Mouse (Mus musculus): ENCODE data around the gene Pbrm1. TPM values are rescaled to one million over a fixed set of nuclear protein-coding genes. Genes with fewer than 3 reads are reported as not detected.

Gene Pbrm1
- total RNA-seq, 2 experiments from 2014 or later: 65.7 to 69.4 TPM

- ATAC-seq (replicated peaks; ENCODE audit: poor library complexity, severe bottlenecking): no peak
Measured at GRCm38 (mm10) chr14:31132031-31132430, 113.1 kb downstream of the Pbrm1 start.

- ATAC-seq (replicated peaks; ENCODE audit: poor library complexity, severe bottlenecking): no peak
Measured at GRCm38 (mm10) chr14:31132491-31132975, 113.6 kb downstream of the Pbrm1 start.

- no peak for ATAC-seq (replicated peaks; ENCODE audit: poor library complexity, severe bottlenecking)
Measured at GRCm38 (mm10) chr14:31133023-31133665, 114.2 kb downstream of the Pbrm1 start.

- no peak for ATAC-seq (replicated peaks; ENCODE audit: poor library complexity, severe bottlenecking)
Measured at GRCm38 (mm10) chr14:31134015-31135000, 115.4 kb downstream of the Pbrm1 start.

GRCm38 (mm10) chr14:31135495-31136410 is 116.8 kb downstream of the Pbrm1 start:
- no peak for ATAC-seq (replicated peaks; ENCODE audit: poor library complexity, severe bottlenecking)

- no peak for ATAC-seq (replicated peaks; ENCODE audit: poor library complexity, severe bottlenecking)
Measured at GRCm38 (mm10) chr14:31136411-31137280, 117.7 kb downstream of the Pbrm1 start.

- ATAC-seq (replicated peaks; ENCODE audit: poor library complexity, severe bottlenecking): no peak
Measured at GRCm38 (mm10) chr14:31137281-31137595, 118.3 kb downstream of the Pbrm1 start.

- no peak for ATAC-seq (replicated peaks; ENCODE audit: poor library complexity, severe bottlenecking)
Measured at GRCm38 (mm10) chr14:31137791-31138190, 118.9 kb downstream of the Pbrm1 start.

- no peak for ATAC-seq (replicated peaks; ENCODE audit: poor library complexity, severe bottlenecking)
Measured at GRCm38 (mm10) chr14:31138219-31138896, 119.4 kb downstream of the Pbrm1 start.

- no peak for ATAC-seq (replicated peaks; ENCODE audit: poor library complexity, severe bottlenecking)
Measured at GRCm38 (mm10) chr14:31138897-31139429, 120.0 kb downstream of the Pbrm1 start.

GRCm38 (mm10) chr14:31139666-31140065 is 120.7 kb downstream of the Pbrm1 start:
- peak; percentile 70 for ATAC-seq (replicated peaks; ENCODE audit: poor library complexity, severe bottlenecking)

- ATAC-seq (replicated peaks; ENCODE audit: poor library complexity, severe bottlenecking): no peak
Measured at GRCm38 (mm10) chr14:31140141-31140540, 121.2 kb downstream of the Pbrm1 start.

GRCm38 (mm10) chr14:31141011-31141410 is 122.1 kb downstream of the Pbrm1 start:
- no peak for ATAC-seq (replicated peaks; ENCODE audit: poor library complexity, severe bottlenecking)

- no peak for ATAC-seq (replicated peaks; ENCODE audit: poor library complexity, severe bottlenecking)
Measured at GRCm38 (mm10) chr14:31145694-31146093, 126.8 kb downstream of the Pbrm1 start.

GRCm38 (mm10) chr14:31160196-31161150 is 141.5 kb downstream of the Pbrm1 start:
- peak; percentile 86 for ATAC-seq (replicated peaks; ENCODE audit: poor library complexity, severe bottlenecking)

- no peak for ATAC-seq (replicated peaks; ENCODE audit: poor library complexity, severe bottlenecking)
Measured at GRCm38 (mm10) chr14:31161191-31161590, 142.3 kb downstream of the Pbrm1 start.

GRCm38 (mm10) chr14:31161638-31162037 is 142.7 kb downstream of the Pbrm1 start:
- no peak for ATAC-seq (replicated peaks; ENCODE audit: poor library complexity, severe bottlenecking)
